Mouse (Mus musculus) thymus, postnatal 4 days (tissue): ENCODE results near the gene Gemin7.
A peak's percentile ranks its signal among the peaks of the same experiment; 100 is the strongest.
"Not testable (repeated sequence)": the region's sequence is repeated elsewhere in the genome, so short reads cannot be mapped to it uniquely, and the experiment has no call there.

Source experiments
- DNase-seq: peaks from one replicate; pipeline ENCODE4 v3.0.0; 2021

Gemin7 gene

DNA sequence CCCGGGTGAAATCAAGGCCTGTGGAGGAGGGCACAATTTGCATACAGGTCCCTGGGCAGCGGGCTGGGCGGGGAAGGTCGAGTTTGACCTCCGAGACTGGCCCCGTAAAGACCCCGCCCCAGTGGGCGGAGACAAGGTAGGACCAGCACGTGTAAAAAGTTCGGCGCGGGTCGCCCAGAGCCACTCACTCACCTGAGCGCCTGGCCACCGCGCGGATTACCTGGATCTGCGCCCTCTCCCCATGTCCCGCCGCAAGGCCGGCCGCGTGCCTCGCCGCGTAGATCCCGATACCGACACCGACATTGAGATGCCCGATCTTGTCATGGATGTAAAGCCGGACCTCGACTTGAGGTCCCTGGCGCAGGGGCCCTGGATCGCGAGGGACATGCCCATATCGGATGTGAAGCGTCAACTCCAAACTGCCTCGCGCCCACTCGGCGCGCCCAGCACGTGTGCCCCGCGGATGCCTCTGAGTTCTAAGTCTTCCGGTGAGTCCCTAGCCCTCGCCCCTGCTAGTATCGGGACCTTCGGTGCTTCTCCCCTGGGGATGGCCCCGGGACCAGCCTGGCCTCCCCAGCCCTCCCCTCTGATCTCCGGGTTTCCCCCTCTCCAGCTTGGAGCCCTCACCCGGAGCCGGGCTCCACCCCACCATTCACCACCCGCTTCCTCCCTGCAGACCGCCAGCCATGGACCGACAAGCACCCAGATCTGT lies at the start of gene Gemin7, which contains the start of gene Zfp296:
Gene Gemin7, minus strand, starts transcription at position 455 of the 712 bp plus-strand sequence.
Gene Zfp296, plus strand, starts transcription at position 147 of the 712 bp plus-strand sequence.
- DNase-seq = peak; percentile 53

DNA sequence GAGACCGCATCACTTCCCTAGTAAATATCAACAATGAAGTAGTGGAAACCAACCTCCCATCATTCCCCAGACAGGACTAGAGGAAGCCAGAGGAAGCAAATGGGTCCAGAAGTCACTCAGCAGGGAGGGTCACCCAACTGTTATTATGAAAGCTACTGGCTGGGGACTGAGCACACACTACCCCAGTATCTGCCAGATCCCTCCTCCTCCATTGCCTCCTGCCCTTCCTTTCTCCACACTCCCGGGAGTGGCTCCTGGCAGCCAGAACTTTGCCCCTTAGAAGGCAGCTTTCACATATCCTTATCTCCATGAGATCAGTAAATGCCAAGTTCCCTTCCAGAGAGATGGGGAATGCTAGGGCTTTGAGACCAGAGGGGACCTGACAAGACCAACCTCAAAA lies 46.0 kb upstream of the Gemin7 start:
- DNase-seq = no peak

DNA sequence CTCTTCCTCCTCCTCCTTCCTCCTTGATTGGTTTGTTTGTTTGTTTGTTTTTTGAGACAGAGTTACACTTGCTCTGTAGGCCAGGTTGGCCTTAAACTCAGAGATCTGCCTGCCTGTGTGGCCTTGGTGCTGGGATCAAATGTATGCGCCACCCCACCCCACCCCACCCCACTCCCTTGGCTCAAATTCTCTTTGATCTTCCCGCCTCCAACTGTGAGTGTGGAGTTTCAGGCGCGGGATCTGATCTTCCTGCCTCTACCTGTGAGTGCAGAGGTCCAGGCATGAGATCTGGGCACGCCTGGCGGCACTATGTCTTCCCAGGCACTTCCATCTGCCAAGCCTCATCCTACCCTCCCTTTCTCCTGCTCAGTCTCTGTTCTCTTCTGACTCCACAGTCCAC lies 44.8 kb upstream of the Gemin7 start:
- DNase-seq = no peak

DNA sequence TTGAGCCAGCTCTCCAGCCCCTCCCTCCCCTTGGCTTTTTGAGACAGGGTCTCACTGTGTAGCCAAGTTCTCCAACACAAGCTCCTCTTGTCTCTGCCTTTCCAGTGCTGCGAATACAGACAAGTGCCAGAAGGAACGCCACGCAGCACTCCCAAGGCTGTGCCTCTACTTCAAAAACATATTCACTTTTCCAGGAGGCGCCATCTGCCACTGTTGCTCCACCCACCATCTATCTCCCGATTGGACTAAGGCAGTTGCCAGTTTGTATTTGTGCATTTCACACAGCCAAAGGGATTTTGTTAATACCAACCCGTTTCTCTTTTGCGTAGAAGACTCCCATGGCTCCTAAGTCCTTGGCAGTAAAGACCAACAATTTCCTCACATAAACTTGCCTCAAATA lies 43.4 kb upstream of the Gemin7 start:
- DNase-seq = no peak

DNA sequence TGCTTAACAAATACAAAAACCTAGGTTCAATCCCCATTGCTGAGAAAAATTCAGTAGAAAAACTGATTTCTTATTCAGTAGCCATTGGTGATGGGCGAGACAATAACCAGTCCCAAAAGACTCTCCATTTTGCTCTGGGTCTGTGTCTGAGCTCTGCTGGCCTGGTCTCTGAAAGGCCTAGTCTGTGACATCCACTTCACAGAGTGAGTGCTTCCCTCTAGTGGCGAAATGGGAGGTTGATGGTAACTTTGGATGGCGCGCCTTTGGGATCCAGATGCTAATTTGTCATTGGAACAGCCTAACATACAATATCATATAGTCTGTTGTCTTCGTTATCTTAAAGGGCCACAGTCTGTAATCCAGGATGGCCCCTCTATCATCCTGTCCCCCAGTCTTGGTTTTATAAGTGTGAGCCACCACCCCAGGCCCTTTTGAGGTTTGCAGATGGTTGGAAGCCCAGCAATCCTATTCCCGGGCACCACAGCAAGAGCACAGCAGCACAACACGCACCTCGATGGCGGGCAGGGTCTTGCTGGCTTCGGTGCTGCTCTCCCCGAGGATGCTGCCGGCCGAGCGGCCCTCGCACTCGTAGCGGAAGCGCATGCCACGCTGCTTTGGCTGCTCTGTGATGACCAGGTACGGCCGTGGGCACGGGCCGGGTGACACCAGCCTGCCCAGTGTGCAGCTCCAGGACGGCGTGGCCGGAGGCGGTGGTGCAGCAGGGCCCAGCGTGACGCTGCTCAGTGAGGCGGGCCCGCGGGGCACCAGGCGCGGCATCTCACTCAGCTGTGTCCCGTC lies 41.8 kb upstream of the Gemin7 start:
- peak; percentile 77 for DNase-seq

DNA sequence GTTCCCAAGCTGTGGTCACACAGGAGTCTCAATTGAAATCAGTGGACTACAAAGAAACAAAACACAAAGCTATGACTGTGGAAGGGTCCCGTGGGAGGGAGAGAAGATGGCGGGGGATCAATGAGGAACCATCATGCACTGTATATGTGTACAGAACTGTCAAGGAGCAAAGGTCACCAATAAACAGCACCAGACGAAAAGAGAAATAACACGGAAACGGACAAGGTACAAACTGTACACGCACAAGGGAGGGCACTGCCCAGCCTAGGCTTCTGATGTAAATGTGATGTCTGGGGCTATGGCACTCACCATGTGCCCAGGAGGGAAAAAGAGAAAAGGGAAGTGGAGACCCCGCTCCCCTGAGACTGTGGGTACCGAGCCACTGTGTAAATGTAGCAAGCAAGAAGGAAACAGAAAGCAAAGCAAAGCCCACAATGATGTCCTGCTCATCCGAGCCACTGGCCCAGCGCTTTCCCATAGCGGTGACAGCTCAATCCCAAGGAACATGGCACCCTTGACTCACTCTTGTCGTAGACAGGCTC lies 37.7 kb upstream of the Gemin7 start:
- DNase-seq = no peak

DNA sequence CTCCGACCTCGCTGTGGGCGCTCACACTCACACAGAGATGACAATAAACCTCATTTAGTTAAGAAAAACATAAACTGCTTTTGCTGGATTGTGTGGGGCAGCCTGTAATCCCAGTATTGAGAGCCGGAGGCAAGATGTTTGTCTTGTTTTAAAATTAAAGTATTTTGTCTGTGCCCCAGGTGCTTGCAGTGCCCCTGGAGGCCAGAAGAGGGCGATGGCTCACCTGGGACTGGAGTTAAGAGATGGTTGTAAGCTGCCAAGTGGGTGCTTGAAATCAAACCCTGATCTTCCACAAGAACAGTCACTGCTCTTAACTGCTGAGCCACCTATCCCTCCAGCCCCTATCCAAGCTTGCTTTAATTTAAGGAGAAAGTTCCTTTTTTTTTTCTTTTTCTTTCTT lies 33.6 kb upstream of the Gemin7 start:
- no peak for DNase-seq

DNA sequence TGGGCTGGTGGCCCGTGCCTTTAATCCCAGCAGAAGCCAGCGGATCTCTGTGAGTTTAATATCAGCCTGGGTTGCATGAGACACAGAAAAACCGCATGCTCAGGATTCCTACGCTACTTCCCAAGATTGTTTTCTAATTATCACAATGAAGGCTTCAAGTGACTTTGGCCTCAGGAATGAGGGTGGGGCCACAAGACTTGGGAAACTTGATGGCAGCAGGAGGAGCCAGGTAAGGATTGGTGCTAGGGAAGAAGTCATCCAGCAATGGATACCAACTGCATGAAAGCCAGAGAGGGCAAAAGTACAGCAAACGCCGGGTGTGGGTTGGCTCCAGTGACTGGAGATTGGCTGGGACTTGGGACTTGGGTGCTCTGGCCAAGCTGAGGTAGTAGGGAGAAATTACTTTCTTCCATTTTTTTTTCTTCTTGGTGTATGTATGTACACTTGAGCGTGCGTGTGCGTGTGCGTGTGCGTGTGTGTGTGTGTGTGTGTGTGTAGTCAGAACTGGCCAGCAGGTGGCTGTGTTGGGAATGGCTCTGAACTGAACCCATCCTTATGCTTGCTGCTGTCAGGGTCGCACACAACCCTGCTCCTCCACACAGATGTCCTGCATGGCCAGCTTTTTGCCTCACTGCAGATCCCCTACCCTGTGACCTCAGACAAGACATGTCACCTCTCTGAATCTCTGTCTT lies 32.4 kb upstream of the Gemin7 start:
- no peak for DNase-seq

DNA sequence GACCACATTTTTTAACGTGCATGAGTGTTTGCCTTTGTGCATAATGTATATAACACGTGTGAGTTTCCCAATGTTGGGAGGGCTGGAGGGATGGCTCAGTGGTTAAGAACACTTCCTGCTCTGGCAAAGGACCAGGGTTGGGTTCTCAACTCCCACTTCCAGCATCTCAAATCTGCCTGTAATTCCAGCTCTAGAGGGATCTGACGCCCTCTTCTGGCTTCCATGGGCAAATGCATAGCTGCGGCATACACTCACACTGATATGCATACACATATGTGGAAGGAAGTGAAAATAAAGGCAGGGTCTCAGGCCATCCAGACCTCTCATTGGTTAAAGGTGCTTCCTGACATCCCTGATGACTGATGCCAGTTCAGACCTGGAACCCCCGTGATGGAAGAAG lies 29.9 kb upstream of the Gemin7 start:
- no peak for DNase-seq

DNA sequence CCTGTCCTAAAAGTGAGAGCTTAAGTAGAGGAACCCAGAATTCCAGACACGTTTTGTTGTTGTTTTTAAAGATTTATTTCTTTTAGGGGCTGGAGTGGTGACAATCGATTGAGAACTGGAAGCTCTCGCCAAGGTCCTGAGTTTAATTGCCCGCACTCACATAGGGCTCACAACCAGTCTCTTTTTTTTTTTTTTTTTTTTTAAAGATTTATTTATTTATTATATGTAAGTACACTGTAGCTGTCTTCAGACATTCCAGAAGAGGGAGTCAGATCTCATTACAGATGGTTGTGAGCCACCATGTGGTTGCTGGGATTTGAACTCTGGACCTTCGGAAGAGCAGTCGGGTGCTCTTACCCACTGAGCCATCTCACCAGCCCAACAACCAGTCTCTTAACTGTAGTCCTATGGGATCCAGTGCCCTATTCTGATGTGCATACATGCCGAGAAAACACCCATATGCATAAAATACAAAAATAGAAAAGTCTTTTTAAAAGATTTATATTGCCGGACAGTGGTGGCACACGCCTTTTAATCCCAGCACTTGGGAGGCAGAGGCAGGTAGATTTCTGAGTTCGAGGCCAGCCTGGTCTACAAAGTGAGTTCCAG lies 27.3 kb upstream of the Gemin7 start:
- not testable (repeated sequence) for DNase-seq

DNA sequence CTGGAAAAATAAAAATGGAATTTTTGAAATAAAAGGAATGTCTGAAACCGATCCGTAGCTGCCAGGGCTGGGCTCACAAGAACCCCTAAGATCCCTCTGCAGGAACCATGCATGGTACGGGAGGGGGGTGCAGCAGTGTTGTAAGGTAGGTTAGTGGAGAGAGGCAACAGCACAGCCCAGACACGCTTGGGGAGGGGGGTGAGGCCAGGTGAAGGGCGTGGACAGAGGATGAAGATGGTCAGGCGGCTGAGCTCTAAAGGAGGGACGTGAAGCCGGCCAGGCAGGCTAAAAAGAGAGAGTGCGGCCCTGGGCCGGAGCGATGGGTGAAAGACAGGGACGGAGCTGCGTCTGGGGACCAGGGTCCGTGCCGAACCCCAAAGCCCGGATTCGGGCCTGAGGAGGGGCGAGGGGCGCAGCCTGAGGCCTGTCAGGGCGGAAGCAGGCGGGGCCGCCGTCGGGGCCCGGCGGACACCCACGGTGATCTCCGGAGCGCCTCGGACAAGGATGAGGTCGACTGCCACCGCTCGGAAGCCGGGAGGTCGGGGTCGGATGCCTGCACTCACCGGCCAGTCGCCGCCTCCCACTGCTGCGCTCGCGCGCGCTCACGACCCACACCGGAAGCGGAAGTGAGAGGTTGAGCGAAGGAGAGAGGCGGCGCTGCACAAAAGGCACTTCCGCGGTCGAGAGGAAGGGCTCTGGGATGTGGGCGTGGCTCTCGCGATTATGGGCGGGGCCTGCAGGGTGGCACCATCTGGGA lies 26.6 kb upstream of the Gemin7 start, which contains the start of gene Clasrp:
Gene Clasrp, minus strand, starts transcription at position 638 of the 757 bp plus-strand sequence.
- peak; percentile 99 for DNase-seq

DNA sequence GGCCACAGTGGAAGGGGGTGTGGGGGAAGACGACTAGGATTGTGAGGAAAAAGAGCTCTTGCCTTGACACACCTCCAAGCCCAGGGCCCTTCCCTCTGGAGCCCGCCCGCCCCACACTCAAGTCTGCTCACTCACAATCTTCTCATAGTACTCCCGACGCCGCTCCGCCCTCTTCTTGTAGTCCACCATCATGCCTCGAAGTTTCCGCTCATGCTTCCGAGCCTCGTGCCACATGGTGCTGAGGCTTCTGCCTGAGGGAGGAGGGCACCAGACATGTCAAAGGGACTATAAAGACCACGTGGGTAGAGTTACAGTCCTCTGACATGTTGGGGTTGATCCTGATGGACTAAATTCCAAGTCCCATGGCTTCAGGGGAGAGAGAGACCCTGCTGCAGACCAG lies 25.7 kb upstream of the Gemin7 start:
- no peak for DNase-seq

DNA sequence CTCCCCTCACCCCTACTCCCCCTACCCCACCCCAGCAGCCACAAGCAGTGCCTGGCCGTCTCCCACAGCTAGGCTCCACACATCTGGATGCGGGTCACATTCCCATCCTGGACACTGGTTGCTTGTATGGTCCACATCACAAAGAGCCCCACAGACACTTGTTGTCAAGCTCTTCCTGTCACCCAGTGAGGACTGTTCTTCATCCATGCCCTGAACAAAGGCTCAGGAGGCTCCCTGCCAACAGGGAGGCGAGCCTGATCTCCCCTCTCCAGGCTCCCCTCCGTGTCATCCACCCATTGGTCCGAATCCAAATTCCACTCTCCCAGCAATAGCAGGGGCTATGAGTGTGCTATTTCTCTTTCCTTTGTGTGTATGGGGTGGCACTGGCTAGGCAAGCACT lies 23.2 kb upstream of the Gemin7 start:
- no peak for DNase-seq

DNA sequence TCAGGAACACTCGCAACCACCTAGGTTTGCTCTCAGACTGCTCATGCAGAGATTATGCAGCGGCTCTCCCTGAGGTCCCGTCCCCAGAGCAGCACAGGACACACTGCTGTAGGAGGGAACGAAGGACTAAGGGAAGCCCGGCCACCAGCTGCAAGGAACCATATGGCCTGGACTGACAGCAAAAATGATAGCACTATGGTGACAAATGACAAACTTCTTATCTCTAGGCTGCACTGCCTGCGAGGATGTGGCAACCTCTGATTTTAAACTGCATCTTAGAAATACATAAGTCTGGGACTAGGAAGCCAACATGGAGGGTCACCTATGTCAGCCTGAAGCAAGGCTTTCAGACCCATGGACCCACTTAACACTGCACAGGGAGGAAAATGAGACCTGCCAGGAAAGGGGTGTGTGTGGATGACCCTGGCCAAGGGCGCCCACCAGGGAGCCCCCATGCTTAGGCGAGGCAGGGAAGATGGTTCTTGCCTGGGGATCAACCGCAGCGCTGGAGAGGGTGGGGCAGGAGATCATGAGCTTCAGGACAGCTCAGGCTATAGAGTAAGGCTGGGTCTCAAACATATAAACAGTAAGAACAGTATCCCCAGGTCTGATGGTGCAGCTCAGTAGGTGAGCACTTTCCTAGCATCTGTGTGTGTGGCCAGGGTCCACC lies 15.8 kb upstream of the Gemin7 start:
- DNase-seq = no peak

DNA sequence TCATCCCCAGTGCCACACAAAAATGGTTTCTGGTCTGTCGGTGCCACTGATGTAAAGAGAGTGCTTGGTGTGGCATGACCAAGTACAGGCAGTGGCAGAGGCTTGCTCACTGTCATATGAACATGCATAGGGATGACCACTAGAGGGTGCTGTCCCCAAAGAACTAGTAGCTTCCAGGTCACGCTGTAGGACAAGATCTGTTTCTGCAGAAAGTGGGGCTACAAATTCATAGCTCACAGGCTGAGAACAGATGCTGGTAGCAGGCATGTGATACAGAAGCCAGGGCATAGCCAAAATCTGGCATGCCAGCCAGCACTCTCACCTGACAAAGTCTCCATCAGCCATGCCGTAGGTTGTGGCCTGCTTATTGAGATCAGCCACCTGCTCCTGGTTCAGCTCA lies 12.5 kb upstream of the Gemin7 start:
- DNase-seq = peak; percentile 85

DNA sequence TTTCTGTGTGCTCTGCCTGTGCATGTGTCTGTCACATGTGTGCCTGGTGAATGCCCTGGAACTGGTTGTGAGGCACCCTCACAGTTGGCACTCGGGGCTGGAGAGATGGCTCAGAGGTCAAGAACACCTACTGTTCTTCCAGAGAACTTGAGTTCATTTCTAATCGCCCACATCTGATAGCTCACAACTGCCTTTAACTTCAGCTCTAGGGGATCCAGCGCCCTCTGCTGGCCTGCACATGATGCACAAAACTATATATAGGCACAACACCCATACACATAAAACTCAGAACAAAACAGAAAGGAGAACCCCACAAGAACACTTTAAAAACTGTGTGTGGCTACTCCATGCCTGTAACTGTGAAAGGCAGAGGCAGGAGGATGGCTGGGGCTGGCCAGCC lies 11.8 kb upstream of the Gemin7 start:
- DNase-seq = peak; percentile 82

DNA sequence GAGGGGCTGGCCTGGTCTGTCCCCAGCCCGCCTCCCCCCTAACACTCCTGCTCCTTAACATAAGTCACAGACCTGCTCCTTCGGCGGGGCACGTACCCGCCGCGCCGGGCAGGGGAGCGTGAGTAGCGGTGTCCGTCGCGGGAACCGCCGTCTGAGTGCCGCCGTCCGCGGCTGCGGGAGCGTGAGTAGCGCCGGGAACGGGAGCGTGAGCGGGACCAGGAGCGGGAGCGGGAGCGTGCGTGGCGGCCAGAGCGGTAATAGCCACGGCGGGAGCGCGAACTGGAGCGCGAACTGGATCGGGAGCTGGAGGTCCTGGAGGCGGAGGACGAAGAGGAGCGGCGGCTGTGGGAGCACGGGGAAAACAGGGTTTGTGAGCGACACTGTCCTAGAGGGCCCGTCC lies 8.9 kb upstream of the Gemin7 start:
- DNase-seq = no peak

DNA sequence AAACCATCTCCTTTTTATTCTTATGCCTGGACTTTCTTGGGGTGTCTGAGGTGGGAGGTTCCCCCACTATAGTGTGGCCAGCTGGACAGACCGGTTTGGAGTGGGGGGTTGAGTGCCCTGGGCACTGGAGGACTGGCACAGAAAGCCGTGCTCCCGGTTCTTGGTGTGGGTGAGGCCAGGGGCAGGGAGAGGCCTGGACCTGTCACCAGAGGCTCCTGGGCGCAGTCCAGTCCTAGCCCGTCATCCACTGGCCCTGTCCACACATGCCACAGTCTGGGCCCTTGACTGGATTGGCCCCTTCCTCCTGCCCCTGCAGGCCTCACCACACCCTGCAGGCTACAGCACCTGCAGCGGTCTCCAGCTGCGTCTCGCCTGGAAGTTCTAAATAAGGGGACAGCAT lies 3.2 kb upstream of the Gemin7 start:
- DNase-seq = no peak

DNA sequence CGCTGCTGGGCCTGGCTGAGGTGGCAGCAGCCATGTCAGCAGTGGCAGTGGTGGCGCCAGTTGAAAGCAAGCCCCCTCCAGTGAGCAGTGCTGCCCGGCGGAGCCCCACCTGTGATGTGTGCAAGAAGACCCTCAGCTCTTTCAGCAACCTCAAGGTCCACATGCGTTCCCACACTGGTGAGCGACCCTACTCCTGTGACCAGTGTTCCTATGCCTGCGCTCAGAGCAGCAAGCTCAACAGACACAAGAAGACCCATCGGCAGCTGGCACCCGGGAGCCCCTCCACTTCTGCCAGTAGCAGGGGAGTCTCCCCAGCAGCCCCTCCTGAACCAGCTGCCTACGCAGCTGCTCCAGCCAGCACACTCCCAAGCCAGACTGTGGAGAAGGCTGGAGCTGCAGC lies 2.4 kb upstream of the Gemin7 start:
- DNase-seq = no peak

DNA sequence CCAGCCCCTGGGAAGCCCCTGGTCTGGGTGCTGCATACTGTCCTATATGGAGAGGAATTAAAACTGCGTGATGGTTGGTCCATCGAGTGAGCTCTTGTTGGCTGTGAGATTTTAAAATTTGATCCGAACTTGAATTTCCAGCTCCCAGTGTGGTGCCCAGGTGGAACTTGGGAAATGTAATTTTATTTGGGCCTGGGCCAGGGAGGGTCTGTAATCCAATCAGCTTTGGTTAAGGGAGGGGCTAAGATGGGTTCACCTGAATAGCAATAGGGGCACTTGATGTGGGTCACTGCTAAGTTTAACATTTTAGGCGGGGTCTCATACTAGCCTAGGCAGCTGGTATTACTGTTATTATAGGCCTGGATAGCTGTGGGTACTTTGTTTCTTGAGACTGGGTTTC lies 1.0 kb upstream of the Gemin7 start:
- no peak for DNase-seq

DNA sequence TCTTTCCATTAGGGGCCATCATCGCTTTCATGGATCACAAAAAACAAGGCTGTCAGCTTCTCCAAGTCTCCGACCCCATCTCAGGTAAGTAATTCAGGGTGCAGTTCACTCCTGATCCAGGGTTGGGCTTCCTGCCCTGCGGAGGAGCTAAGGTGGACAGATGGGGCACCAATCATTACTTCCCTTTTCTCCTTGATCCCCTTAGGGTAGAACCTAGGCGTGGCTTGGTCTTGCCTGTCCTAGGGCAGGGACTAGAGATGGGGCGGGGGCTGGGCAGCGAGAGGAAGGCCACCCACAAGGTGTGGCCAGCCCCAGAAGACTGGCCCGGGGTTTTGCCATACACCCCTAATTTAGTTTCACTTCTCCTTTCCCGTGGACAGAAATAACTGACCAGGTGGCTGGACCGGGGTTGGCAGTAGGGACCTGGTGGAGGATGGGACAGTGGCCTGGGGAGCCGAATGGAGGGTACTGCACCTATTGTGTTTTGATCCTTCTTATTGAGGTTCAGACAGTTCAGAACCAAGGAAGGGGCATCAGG lies 551 bp upstream of the Gemin7 start:
- DNase-seq = no peak
